Mouse (Mus musculus): Measurements from ENCODE around the gene Hsdl1.

The Hsdl1 gene

GRCm38 (mm10) chr8:119574437-119575365, at the start of gene Hsdl1, which contains the start of gene Dnaaf1:
Gene Hsdl1, minus strand, starts transcription at chr8:119575183.
Gene Dnaaf1, plus strand, starts transcription at chr8:119575235.
- DNase-seq (ENCODE audit: low spot score in 2 of 2) = peak; percentile 94 to 95

GRCm38 (mm10) chr8:119623744-119624143, 48.8 kb upstream of the Hsdl1 start:
- DNase-seq (ENCODE audit: low spot score in 2 of 2) = no peak

GRCm38 (mm10) chr8:119623061-119623460, 48.1 kb upstream of the Hsdl1 start:
- no peak for DNase-seq (ENCODE audit: low spot score in 2 of 2)

GRCm38 (mm10) chr8:119622555-119622954, 47.6 kb upstream of the Hsdl1 start:
- DNase-seq (ENCODE audit: low spot score in 2 of 2) = no peak

- no peak for DNase-seq (ENCODE audit: low spot score in 2 of 2)
Measured at GRCm38 (mm10) chr8:119620848-119621465, 46.0 kb upstream of the Hsdl1 start.

GRCm38 (mm10) chr8:119620116-119620840, 45.3 kb upstream of the Hsdl1 start:
- no peak for DNase-seq (ENCODE audit: low spot score in 2 of 2)

DNA sequence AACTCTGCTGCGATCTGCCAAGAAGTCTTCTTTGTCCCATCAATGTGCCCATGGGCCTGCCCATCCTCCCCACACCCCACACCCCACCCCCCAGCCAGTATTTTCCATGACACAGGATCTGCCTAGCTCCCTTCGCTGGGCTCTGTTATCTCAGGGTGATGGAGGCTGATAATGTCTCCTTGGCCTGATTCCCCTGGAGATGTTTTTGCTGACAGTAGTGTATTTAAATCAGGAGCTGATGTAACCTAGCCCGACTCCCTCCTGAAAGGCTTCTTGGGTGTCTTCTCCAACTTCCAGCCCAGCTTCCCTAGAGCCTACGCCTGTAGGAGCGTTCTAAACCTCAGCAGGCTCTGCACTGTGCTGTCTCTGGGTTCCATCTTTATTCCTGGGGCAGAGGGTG, 43.9 kb upstream of the Hsdl1 start:
- DNase-seq (ENCODE audit: low spot score in 2 of 2) = no peak

GRCm38 (mm10) chr8:119617586-119617985, 42.6 kb upstream of the Hsdl1 start:
- DNase-seq (ENCODE audit: low spot score in 2 of 2) = no peak

DNA sequence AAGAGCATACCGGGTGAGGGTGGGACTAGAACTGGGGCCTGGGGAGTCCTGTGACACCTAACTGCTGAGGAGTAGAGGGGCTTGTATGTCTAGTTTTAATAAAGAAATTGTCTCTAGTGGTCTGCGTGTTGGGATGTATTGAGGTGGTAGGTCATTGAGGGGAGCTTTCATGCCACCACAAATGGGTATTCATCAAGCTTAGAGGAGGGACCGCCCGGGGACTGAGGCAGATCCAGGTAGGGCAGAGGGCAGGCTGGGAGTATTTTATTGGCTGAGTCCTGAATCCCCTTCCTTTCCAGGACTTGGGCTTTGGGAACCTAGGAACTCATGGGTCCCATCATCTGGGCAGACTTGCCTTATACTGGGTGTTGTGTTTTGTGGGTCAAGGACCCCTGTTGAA, 41.8 kb upstream of the Hsdl1 start:
- no peak for DNase-seq (ENCODE audit: low spot score in 2 of 2)

DNA sequence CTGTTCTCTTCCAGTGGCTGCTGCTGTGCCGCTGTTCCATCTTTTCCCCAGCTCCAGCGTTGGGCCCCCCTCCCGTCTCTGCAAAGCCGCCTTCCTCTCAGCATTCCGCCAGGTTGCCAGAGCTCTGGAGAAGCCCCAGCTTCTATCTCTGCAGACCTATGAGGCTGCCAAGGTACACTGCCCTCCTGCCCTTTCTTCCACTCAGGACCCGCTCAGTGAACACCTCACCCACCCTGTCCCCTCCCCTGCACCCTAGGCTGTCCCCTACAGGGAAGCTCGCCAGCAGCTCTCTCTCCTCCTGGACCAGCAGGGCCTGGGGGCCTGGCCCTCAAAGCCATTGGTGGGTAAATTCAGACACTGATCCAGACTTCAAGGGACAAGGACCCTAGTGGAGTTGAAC, 41.4 kb upstream of the Hsdl1 start:
- DNase-seq (ENCODE audit: low spot score in 2 of 2) = no peak

- DNase-seq (ENCODE audit: low spot score in 2 of 2) = no peak
Measured at GRCm38 (mm10) chr8:119615096-119615495, 40.1 kb upstream of the Hsdl1 start.

GRCm38 (mm10) chr8:119612471-119612870, 37.5 kb upstream of the Hsdl1 start, which contains the start of gene Adad2:
Gene Adad2, plus strand, starts transcription at chr8:119612747.
- DNase-seq (ENCODE audit: low spot score in 2 of 2) = no peak

DNA sequence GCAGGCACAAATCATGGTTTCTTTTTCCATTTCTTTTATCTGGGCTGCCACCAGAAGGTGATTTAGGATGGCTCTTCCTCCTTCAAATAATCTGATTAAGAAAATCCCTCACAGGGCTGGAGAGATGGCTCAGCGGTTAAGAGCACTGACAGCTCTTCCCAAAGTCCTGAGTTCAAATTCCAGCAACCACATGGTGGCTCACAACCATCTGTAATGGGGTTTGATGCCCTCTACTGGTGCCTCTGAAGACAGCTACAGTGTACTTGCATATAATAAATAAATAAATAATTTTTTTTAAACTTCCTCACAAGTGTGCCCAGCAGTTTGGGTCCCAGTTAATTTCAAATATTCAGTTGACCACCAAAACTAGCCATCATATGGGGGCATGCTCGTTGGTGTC, 31.2 kb upstream of the Hsdl1 start:
- DNase-seq (ENCODE audit: low spot score in 2 of 2) = no peak

DNA sequence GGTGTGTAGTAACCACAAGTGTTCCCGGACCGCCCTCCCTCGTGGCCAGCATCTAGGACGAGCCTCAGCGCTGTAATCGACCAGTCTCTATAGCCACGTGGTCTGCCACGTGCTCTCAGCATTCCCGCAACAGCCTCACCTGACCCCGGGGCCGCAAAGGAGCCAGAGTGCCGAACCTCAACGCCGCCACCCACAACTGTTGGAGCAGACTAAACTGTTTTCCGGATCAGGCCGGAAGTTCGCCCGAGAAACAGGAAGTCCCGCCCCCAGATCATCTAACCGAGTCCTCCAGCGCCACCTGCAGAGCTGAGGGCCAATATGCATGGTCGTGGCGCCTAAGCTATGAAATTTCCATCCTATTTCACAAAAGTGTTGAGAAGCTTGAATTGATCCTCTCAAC, 30.0 kb upstream of the Hsdl1 start, which contains the start of gene Taf1c:
TSS of gene Taf1c (minus strand) at position 227 of the 400 bp plus-strand sequence.
- peak; percentile 90 to 93 for DNase-seq (ENCODE audit: low spot score in 2 of 2)

- DNase-seq (ENCODE audit: low spot score in 2 of 2) = no peak
Measured at GRCm38 (mm10) chr8:119604398-119604803, 29.4 kb upstream of the Hsdl1 start.

DNA sequence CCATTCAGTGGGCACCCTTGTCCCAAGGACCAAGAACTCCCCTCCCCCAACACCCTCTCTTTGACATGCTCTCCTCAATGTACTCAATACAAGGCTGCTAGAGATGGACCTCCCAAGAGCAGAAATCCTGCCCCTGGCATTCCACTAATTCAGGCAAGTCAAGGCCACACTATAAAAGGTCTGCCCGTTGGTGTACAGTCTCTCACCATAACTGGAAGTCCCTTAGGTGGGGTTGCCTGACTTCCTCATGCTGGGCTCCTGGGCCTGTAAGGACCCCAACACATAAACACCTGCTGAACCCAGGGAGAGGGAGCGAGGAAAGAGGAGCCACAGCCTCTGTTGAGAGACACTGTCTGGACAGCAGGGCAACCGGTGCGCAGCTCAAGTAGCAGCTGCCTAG, 28.8 kb upstream of the Hsdl1 start:
- no peak for DNase-seq (ENCODE audit: low spot score in 2 of 2)

DNA sequence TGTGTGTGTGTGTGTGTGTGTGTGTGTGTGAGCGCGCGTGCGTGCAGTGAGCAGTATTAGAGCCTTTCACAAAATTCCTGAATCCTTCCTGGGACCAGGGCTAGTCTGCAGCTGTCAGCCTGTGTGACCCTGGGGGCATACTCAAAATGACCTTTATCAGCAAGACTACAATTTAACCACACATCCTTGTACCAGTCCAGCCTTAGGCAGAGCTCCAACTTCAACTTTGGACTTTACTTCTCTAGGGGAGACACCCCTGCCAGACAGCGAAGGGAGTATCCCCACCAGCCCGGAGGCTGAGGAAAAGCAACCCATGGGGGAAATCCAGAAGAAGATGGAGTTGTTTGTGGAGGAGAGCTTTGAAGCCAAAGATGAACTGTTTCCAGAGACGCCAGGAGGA, 16.5 kb upstream of the Hsdl1 start:
- no peak for DNase-seq (ENCODE audit: low spot score in 2 of 2)

- DNase-seq (ENCODE audit: low spot score in 2 of 2) = no peak
Measured at GRCm38 (mm10) chr8:119590348-119590747, 15.4 kb upstream of the Hsdl1 start.

GRCm38 (mm10) chr8:119588844-119589243, 13.9 kb upstream of the Hsdl1 start:
- no peak for DNase-seq (ENCODE audit: low spot score in 2 of 2)

GRCm38 (mm10) chr8:119588321-119588720, 13.3 kb upstream of the Hsdl1 start:
- DNase-seq (ENCODE audit: low spot score in 2 of 2) = no peak

- DNase-seq (ENCODE audit: low spot score in 2 of 2) = peak in 1 of 2 experiments; percentile 26
Measured at GRCm38 (mm10) chr8:119585901-119586300, 10.9 kb upstream of the Hsdl1 start.

All from natural killer cell, adult 2 months (primary cell).